Mouse (Mus musculus) small intestine, adult 2 months (tissue): Measurements from ENCODE around the gene Gm10376.
"Not testable (repeated sequence)": the region's sequence is repeated elsewhere in the genome, so short reads cannot be mapped to it uniquely, and the experiment has no call there.

Source experiments
- CTCF ChIP-seq: fragments of 200-500 bp; IDR thresholded peaks from 2 replicates; pipeline ENCODE4 v1.5.1; 2012; ENCODE audit warnings: low read depth, mild to moderate bottlenecking, control low read depth, inconsistent platforms, low read length, moderate library complexity, mixed read lengths; ENCODE audit not compliant: insufficient replicate concordance, insufficient read length; ENCODE audit errors: extremely low read depth
- POLR2A ChIP-seq: fragments of 200-500 bp; IDR thresholded peaks from 2 replicates; pipeline ENCODE4 v1.6.1; 2012; ENCODE audit warnings: low read depth, mild to moderate bottlenecking, control low read depth, inconsistent platforms, low read length, moderate library complexity

DNA sequence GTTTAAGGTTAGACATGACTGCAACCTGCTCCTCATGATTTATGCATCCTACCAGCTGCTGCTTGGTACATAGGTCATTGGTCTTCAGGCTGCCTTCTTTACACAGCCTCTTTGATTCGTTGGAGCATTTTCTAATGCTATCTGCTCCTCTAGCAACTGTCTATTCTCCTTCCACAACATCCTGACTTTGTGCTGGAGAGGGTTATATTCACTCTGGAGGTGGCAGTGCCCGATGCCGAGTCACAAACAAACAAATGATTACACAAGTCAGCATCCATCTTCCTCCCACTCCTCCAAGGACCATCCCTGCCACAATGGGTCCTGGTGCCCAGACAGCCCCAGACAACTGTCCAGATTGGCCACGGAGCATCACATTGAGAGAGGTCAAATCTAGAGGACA, 44.8 kb upstream of the Gm10376 start:
- not testable (repeated sequence) for TF ChIP-seq CTCF, POLR2A
